Mouse (Mus musculus) lung, postnatal 0 days (tissue): ENCODE data around the gene Specc1.

Source experiments
- CTCF ChIP-seq: IDR thresholded peaks from 2 replicates; pipeline ENCODE4 v1.5.1; 2016; ENCODE audit warnings: antibody characterized with exemption, mild to moderate bottlenecking
- EP300 ChIP-seq: IDR thresholded peaks from 2 replicates; pipeline ENCODE4 v1.6.1; 2016; ENCODE audit warnings: antibody characterized with exemption, mild to moderate bottlenecking, control low read depth

- no peak for TF ChIP-seq CTCF
- TF ChIP-seq EP300 = no peak
Observed at GRCm38 (mm10) chr11:62000099-62000498, 43.5 kb downstream of the Specc1 start.
